Mouse (Mus musculus) MEL (cell line): ENCODE measurements around the gene 5830473C10Rik. TPM values are rescaled to one million over a fixed set of nuclear protein-coding genes. Genes with fewer than 3 reads are reported as not detected.

Experiments used
- DNase-seq: peaks from one replicate; pipeline ENCODE4 v3.0.0; 2011; ENCODE audit warnings: low read depth, low spot score
- H3K27ac ChIP-seq: 2 replicates; pipeline ENCODE4 v1.5.1; 2012; ENCODE audit warnings: low read depth, mild to moderate bottlenecking, control low read depth, low read length, moderate library complexity; ENCODE audit not compliant: control insufficient read depth
- H3K27me3 ChIP-seq, 2 experiments: fragments of 150-350 bp in 1 of 2; sonication (generic) in 1 of 2; 2 replicates each; pipeline ENCODE4 v1.6.1; 2012; ENCODE audit warnings: low read length in 2 of 2, mild to moderate bottlenecking in 2 of 2, improper control_type of control experiment in 1 of 2, moderate library complexity in 1 of 2; ENCODE audit not compliant: insufficient read depth in 2 of 2, control insufficient read depth in 1 of 2
- H3K36me3 ChIP-seq, 2 experiments: 2 replicates each; pipeline ENCODE4 v1.6.1; 2012 to 2014; ENCODE audit warnings: low read length in 2 of 2, improper control_type of control experiment in 1 of 2, inconsistent platforms in 1 of 2, mild to moderate bottlenecking in 1 of 2; ENCODE audit not compliant: insufficient read depth in 2 of 2, control insufficient read depth in 1 of 2
- H3K4me1 ChIP-seq, 2 experiments: fragments of 150-350 bp in 1 of 2; sonication (generic) in 1 of 2; 2 replicates each; pipeline ENCODE4 v1.6.1; 2012; ENCODE audit warnings: low read length in 2 of 2, improper control_type of control experiment in 1 of 2, mild to moderate bottlenecking in 1 of 2; ENCODE audit not compliant: insufficient read depth in 2 of 2, control insufficient read depth in 1 of 2
- H3K4me3 ChIP-seq, 2 experiments: fragments of 150-350 bp in 1 of 2; sonication (generic) in 1 of 2; 2 replicates each; pipeline ENCODE4 v1.5.1; 2012; ENCODE audit warnings: low read depth in 2 of 2, low read length in 2 of 2, mild to moderate bottlenecking in 2 of 2, moderate library complexity in 2 of 2, control low read depth in 1 of 2, improper control_type of control experiment in 1 of 2; ENCODE audit not compliant: control insufficient read depth in 1 of 2, insufficient read depth in 1 of 2
- H3K79me2 ChIP-seq: 2 replicates; pipeline ENCODE4 v1.6.1; 2012; ENCODE audit warnings: mild to moderate bottlenecking, low read length, moderate library complexity; ENCODE audit not compliant: control insufficient read depth, poor library complexity, insufficient read depth
- H3K9ac ChIP-seq: 2 replicates; pipeline ENCODE4 v1.6.1; 2012; ENCODE audit warnings: low read depth, mild to moderate bottlenecking, control low read depth, low read length, moderate library complexity; ENCODE audit not compliant: control insufficient read depth, poor library complexity, severe bottlenecking
- H3K9me3 ChIP-seq: fragments of 150-350 bp; sonication (generic); replicated peaks from 2 replicates; pipeline ENCODE4 v1.6.1; 2012; ENCODE audit warnings: mild to moderate bottlenecking, low read length, improper control_type of control experiment, moderate library complexity; ENCODE audit not compliant: insufficient read depth
- BHLHE40 ChIP-seq: IDR thresholded peaks from 2 replicates; pipeline ENCODE4 v1.6.1; 2012; ENCODE audit warnings: low read depth, mild to moderate bottlenecking, inconsistent platforms, low read length, improper control_type of control experiment, borderline replicate concordance
- CHD2 ChIP-seq: IDR thresholded peaks from 2 replicates; pipeline ENCODE4 v1.6.1; 2011; ENCODE audit warnings: low read length, improper control_type of control experiment
- ELF1 ChIP-seq: IDR thresholded peaks from 2 replicates; pipeline ENCODE4 v1.6.1; 2014; ENCODE audit warnings: low read depth, mild to moderate bottlenecking, inconsistent platforms, low read length, improper control_type of control experiment, moderate library complexity
- ETS1 ChIP-seq: IDR thresholded peaks from 2 replicates; pipeline ENCODE4 v1.6.1; 2012; ENCODE audit warnings: low read depth, mild to moderate bottlenecking, inconsistent platforms, low read length, improper control_type of control experiment, moderate library complexity
- GABPA ChIP-seq: IDR thresholded peaks from 2 replicates; pipeline ENCODE4 v1.6.1; 2012; ENCODE audit warnings: low read depth, mild to moderate bottlenecking, inconsistent platforms, low read length, improper control_type of control experiment, moderate library complexity
- GATA1 ChIP-seq: IDR thresholded peaks from 2 replicates; pipeline ENCODE4 v1.6.1; 2011; ENCODE audit warnings: low read depth, low read length, improper control_type of control experiment
- HCFC1 ChIP-seq: IDR thresholded peaks from 2 replicates; pipeline ENCODE4 v1.6.1; 2012; ENCODE audit warnings: low read depth, mild to moderate bottlenecking, inconsistent platforms, low read length, improper control_type of control experiment, moderate library complexity
- JUND ChIP-seq: IDR thresholded peaks from 2 replicates; pipeline ENCODE4 v1.6.1; 2011; ENCODE audit warnings: low read depth, mild to moderate bottlenecking, improper control_type of control experiment, low read length
- KAT2A ChIP-seq: conservative IDR thresholded peaks from 2 replicates; pipeline ENCODE4 v1.6.1; 2012; ENCODE audit warnings: low read depth, low read length, improper control_type of control experiment, inconsistent platforms
- MAZ ChIP-seq: IDR thresholded peaks from 2 replicates; pipeline ENCODE4 v1.6.1; 2012; ENCODE audit warnings: low read depth, mild to moderate bottlenecking, inconsistent platforms, low read length, improper control_type of control experiment
- MXI1 ChIP-seq: IDR thresholded peaks from 2 replicates; pipeline ENCODE4 v1.6.1; 2011; ENCODE audit warnings: mild to moderate bottlenecking, low read depth, low read length, improper control_type of control experiment
- MYB ChIP-seq: IDR thresholded peaks from 2 replicates; pipeline ENCODE4 v1.6.1; 2011; ENCODE audit warnings: mild to moderate bottlenecking, low read depth, low read length, improper control_type of control experiment
- RAD21 ChIP-seq: IDR thresholded peaks from 2 replicates; pipeline ENCODE4 v1.6.1; 2011; ENCODE audit warnings: mild to moderate bottlenecking, low read depth, low read length, improper control_type of control experiment
- SMC3 ChIP-seq: IDR thresholded peaks from 2 replicates; pipeline ENCODE4 v1.6.1; 2011; ENCODE audit warnings: low read depth, low read length, improper control_type of control experiment
- USF1 ChIP-seq: IDR thresholded peaks from 2 replicates; pipeline ENCODE4 v1.6.1; 2014; ENCODE audit warnings: low read depth, mild to moderate bottlenecking, inconsistent platforms, low read length, improper control_type of control experiment, moderate library complexity
- polyA plus RNA-seq, 2 experiments: library from polyadenylated mRNA; stranded (reverse) in 1 of 2; unstranded in 1 of 2; fragments of >175 nt in 1 of 2; fragments of >200 nt in 1 of 2; gene quantifications; 2 replicates each; pipeline versions ENCODE4 v1.2.1 to v1.2.4; 2012; ENCODE audit warnings: low replicate concordance in 2 of 2, low read depth in 1 of 2; ENCODE audit not compliant: insufficient read length in 2 of 2, insufficient read depth in 1 of 2, missing spikeins in 1 of 2
- total RNA-seq: library from RNA; depleted of rRNA; stranded (reverse); fragments of 300-350 nt; gene quantifications from 2 replicates; pipeline ENCODE4 v1.2.3, GENCODE M21; 2012

5830473C10Rik gene
- total and polyA plus RNA-seq, 3 experiments = 5.9 to 9.3 TPM; not detected in 1

DNA sequence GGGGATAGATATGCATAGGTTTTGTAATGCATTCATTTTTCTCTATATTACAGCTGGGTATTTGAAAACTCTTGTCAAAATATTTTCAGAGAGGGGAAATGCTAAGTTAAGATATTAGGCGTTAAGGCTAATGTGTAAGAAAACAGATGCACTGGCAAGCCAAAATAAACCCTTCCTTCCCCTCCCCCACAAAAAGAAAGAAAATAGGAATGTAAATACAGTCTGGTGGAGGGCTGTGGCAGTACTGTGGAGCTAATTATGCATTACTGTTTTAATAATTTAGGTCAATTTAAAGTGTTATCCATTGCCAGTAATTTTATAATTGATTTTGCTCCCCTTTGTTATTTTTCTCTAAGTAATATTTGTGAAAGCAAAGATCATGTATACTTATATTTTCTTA lies 67.6 kb downstream of the 5830473C10Rik start:
- no peaks in the 10 kb centered on the region for H3K36me3 ChIP-seq
- H3K4me1 ChIP-seq = no peaks in the 10 kb centered on the region

DNA sequence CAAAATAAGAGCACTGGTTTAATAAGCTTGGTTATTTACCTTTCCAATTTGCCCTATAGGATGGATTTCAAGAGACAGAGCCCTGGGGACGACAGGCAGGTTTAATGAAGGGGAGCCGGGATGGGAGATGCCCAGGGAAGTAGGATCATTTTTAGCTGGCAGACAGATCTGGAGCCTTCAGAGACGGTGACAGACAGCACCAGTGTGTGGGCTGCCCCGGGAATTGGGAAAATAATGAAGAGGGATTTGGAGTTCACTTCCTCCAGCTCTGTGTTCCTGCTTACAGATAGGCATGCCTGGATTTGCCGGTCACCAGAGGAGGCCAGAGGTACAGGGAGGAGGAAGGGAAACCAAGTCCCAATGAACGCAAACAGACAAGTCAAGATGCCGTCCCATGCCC lies 74.0 kb downstream of the 5830473C10Rik start:
- DNase-seq = no peak

More for the DNA sequence above, 67.6 kb downstream of the 5830473C10Rik start:
- no peak overlapping the region for H3K9ac ChIP-seq
- no peak for DNase-seq
- no peaks in the 10 kb centered on the region for H3K9me3 ChIP-seq
- H3K27me3 ChIP-seq = no peaks in the 10 kb centered on the region; a peak in 1 of 4 replicates
- TF ChIP-seq GATA1 = no peak
- no peak for TF ChIP-seq CHD2
- no peak for TF ChIP-seq JUND
- TF ChIP-seq MAZ = no peak
- no peak for TF ChIP-seq USF1
- TF ChIP-seq MYB = no peak
- no peak for TF ChIP-seq HCFC1
- TF ChIP-seq SMC3 = no peak
- no peak for TF ChIP-seq BHLHE40
- no peak for TF ChIP-seq KAT2A
- TF ChIP-seq MXI1 = no peak
- TF ChIP-seq ELF1 = no peak
- no peak for TF ChIP-seq ETS1
- TF ChIP-seq GABPA = no peak
- no peak overlapping the region for H3K27ac ChIP-seq
- H3K79me2 ChIP-seq = no peaks in the 10 kb centered on the region
- no peak overlapping the region for H3K4me3 ChIP-seq

More for the DNA sequence above, 74.0 kb downstream of the 5830473C10Rik start:
- Histone ChIP-seq H3K9me3 (no peaks in the 10 kb centered on the region), H3K4me3 (no peak overlapping the region), H3K27ac (no peak overlapping the region), H3K36me3 (no peaks in the 10 kb centered on the region), H3K79me2 (no peaks in the 10 kb centered on the region), H3K27me3 (no peaks in the 10 kb centered on the region; a peak in 2 of 4 replicates), H3K4me1 (no peaks in the 10 kb centered on the region), H3K9ac (no peak overlapping the region)
- TF ChIP-seq HCFC1 (no peak), RAD21 (no peak), MYB (no peak)
